Mouse (Mus musculus) forebrain, embryonic 12.5 days (tissue): Measurements from ENCODE around the gene Med13. TPM values are rescaled to one million over a fixed set of nuclear protein-coding genes. Genes with fewer than 3 reads are reported as not detected.
"Not testable (repeated sequence)": the region's sequence is repeated elsewhere in the genome, so short reads cannot be mapped to it uniquely, and the experiment has no call there.

ENCODE experiments used
- ATAC-seq: fragments of 200-750 bp; cut with Nextera tagmentation; 2 replicates; pipeline ENCODE4 v1.8.0; 2017; ENCODE audit warnings: moderate TSS enrichment; ENCODE audit not compliant: low FRiP score
- H3K27ac ChIP-seq: fragments of 300-500 bp; sonication (generic); 2 replicates; pipeline ENCODE4 v1.5.1; 2016; ENCODE audit warnings: mild to moderate bottlenecking
- H3K27me3 ChIP-seq: fragments of 300-500 bp; sonication (generic); 2 replicates; pipeline ENCODE4 v1.6.1; 2016; ENCODE audit warnings: mild to moderate bottlenecking
- H3K36me3 ChIP-seq: fragments of 300-500 bp; sonication (generic); replicated peaks from 2 replicates; pipeline ENCODE4 v1.6.1; 2016; ENCODE audit warnings: mild to moderate bottlenecking
- H3K4me1 ChIP-seq: fragments of 300-500 bp; sonication (generic); 2 replicates; pipeline ENCODE4 v1.6.1; 2016
- H3K4me2 ChIP-seq: fragments of 300-500 bp; sonication (generic); 2 replicates; pipeline ENCODE4 v1.6.1; 2016; ENCODE audit warnings: mild to moderate bottlenecking, moderate library complexity
- H3K4me3 ChIP-seq: fragments of 300-500 bp; sonication (generic); replicated peaks from 2 replicates; pipeline ENCODE4 v1.5.1; 2016; ENCODE audit warnings: mild to moderate bottlenecking
- H3K9ac ChIP-seq: fragments of 300-500 bp; sonication (generic); 2 replicates; pipeline ENCODE4 v1.6.1; 2016; ENCODE audit warnings: mild to moderate bottlenecking
- H3K9me3 ChIP-seq: fragments of 300-500 bp; sonication (generic); 2 replicates; pipeline ENCODE4 v1.6.1; 2016
- WGBS: fragments of 180-500 bp; shearing (Covaris S2); methylation state at CpG from one replicate; pipeline ENCODE4 v1.1.7; 2016; 5-methylcytosine and 5-hydroxymethylcytosine counted together
- polyA plus RNA-seq: library from polyadenylated mRNA; unstranded; fragments of >200 nt; fragmentation: Nextera tagmentation; extraction: Ambion mirVana; gene quantifications from 2 replicates; pipeline ENCODE4 v1.2.1, GENCODE M21; 2016

Med13 gene
- polyA plus RNA-seq, 1 experiment from 2014 or later, result 14.8 TPM

DNA sequence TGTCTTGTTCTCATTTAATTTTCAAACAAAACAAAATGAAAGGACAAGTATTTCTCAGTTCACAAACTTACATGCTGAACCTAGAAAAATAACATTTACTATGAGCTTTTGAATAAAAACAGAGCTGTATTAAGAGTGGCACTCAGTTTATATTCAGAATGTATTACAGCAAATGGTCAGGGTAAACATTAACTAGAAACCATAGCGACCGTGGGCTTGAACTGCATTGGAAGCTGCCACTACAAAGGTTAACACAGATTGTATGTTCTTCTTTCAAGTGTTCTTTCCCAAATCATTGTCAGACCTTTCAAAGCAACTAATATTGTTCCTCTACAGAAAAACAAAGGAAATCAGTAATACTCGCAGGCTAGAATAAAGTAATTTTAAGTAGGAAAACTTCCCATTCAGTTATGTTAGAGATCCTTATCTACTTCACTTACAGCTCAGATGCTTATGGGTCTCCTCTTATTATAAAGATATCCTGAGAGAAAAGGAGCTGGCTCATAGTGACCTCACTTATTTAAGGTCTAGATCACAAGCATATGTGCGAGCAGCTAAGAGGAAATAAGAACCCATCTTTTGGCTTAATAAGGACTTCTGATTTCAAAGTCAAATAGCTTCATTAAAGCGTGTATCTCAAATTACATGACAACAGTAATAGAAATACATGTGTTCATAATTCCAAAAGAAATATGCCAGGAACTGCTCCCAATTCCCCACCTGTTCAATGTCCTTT lies 9.8 kb downstream of the Med13 start:
- Histone ChIP-seq H3K9me3 (no peaks in the 10 kb centered on the region), H3K4me2 (no peak overlapping the region), H3K9ac (no peak overlapping the region), H3K4me1 (peaks cover 6% of the 10 kb centered on the region; the same call in 1 of the 2 replicates), H3K4me3 (no peak overlapping the region), H3K27ac (no peak overlapping the region), H3K27me3 (no peaks in the 10 kb centered on the region), H3K36me3 (peaks cover 16% of the 10 kb centered on the region)
- 86% methylated on average over 5 of the region's 5 CpGs for WGBS
- ATAC-seq, result no peak

- H3K36me3 ChIP-seq, result peaks cover 20% of the 10 kb centered on the region
- no peak overlapping the region for H3K27ac ChIP-seq
- H3K9me3 ChIP-seq, result no peaks in the 10 kb centered on the region
- WGBS, result 91% methylated on average over 3 of the region's 3 CpGs
- H3K4me1 ChIP-seq, result peaks cover 2% of the 10 kb centered on the region; the same call in 1 of the 2 replicates
- no peak overlapping the region for H3K4me3 ChIP-seq
- no peaks in the 10 kb centered on the region for H3K27me3 ChIP-seq
- H3K9ac ChIP-seq, result no peak overlapping the region
- no peak overlapping the region for H3K4me2 ChIP-seq
- ATAC-seq, result no peak
These were observed 10.9 kb downstream of the Med13 start for GRCm38 (mm10) chr11:86346525-86346924.

GRCm38 (mm10) chr11:86344940-86345339 lies 12.5 kb downstream of the Med13 start:
- 93% methylated on average over 1 of the region's 1 CpGs for WGBS
- ATAC-seq, result not testable (repeated sequence)

DNA sequence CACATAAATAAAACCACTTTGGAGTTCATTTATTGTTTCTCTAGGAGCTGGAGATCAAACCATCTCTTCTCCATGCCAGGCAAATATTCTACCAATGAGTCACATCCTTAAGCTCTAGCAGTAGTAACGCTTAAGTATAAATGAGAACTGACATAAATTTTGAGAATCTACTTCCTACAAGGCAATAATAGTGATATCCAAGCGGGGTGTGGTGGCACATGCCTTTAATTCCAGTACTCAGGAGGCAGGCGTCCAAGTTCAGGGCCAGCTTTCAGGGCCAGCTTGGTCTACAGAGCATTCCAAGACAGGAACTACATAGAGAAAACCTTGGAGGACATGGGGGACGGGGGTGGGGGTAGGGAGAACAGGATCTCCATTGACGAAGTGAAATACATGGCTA lies 33.2 kb downstream of the Med13 start:
- Histone ChIP-seq H3K27me3 (no peaks in the 10 kb centered on the region), H3K4me3 (no peak overlapping the region), H3K9ac (no peak overlapping the region), H3K27ac (no peak overlapping the region), H3K36me3 (peaks cover 39% of the 10 kb centered on the region), H3K4me2 (no peak overlapping the region), H3K4me1 (no peaks in the 10 kb centered on the region), H3K9me3 (no peaks in the 10 kb centered on the region)
- no peak for ATAC-seq
- 94% methylated on average over 5 of the region's 5 CpGs for WGBS

More at GRCm38 (mm10) chr11:86344940-86345339, 12.5 kb downstream of the Med13 start:
- H3K9ac ChIP-seq, H3K4me1 ChIP-seq, H3K4me2 ChIP-seq, H3K4me3 ChIP-seq, H3K27ac ChIP-seq, H3K9me3 ChIP-seq, H3K27me3 ChIP-seq: not testable (repeated sequence)
- peaks cover 25% of the 10 kb centered on the region for H3K36me3 ChIP-seq

DNA sequence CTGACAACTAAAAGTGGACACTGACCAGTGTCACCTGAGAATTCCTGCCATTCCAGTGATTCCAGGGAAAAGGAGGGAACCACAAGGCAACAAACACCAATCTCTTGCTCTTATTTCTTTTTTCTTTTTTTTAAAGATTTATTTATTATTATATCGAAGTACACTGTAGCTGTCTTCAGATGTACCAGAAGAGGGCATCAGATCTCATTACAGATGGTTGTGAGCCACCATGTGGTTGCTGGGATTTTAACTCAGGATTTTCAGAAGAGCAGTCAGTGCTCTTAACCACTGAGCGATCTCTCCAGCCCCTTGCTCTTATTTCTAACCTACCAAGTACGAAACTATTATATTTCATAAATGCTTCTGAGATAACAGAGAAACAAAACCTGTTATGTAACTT lies 42.4 kb downstream of the Med13 start:
- not testable (repeated sequence) for H3K9ac ChIP-seq, H3K27ac ChIP-seq, H3K4me2 ChIP-seq, H3K9me3 ChIP-seq, H3K4me1 ChIP-seq, H3K4me3 ChIP-seq, ATAC-seq, H3K27me3 ChIP-seq
- WGBS, result 92% methylated on average over 3 of the region's 3 CpGs
- peaks cover 25% of the 10 kb centered on the region for H3K36me3 ChIP-seq

- WGBS, result 77% methylated on average over 6 of the region's 6 CpGs
- H3K36me3 ChIP-seq, result peaks cover 15% of the 10 kb centered on the region
- ATAC-seq, result no peak
These were observed 47.1 kb downstream of the Med13 start for GRCm38 (mm10) chr11:86310280-86310679.

DNA sequence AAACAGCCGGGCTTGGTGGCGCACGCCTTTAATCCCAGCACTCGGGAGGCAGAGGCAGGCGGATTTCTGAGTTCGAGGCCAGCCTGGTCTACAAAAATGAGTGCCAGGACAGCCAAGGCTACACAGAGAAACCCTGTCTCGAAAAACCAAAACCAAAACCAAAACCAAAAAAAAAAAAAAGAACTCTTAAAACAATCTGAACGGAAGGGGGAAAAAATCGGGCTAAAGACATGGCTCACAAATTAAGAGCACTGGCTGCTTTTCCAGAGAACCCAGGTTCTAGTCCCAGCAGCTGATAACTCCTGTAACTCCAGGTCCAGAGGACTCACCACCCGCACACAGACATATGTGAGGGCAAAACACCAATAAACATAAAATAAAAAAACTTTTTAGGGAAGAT lies 65.2 kb downstream of the Med13 start:
- not testable (repeated sequence) for H3K4me2 ChIP-seq, H3K27me3 ChIP-seq, H3K9me3 ChIP-seq, H3K4me1 ChIP-seq, ATAC-seq, H3K27ac ChIP-seq, H3K4me3 ChIP-seq, H3K9ac ChIP-seq
- 94% methylated on average over 10 of the region's 10 CpGs for WGBS
- peaks cover 17% of the 10 kb centered on the region for H3K36me3 ChIP-seq

More at GRCm38 (mm10) chr11:86310280-86310679, 47.1 kb downstream of the Med13 start:
- H3K9me3 ChIP-seq, result no peaks in the 10 kb centered on the region
- no peak overlapping the region for H3K4me3 ChIP-seq
- no peak overlapping the region for H3K4me2 ChIP-seq
- H3K9ac ChIP-seq, result no peak overlapping the region
- no peaks in the 10 kb centered on the region for H3K4me1 ChIP-seq
- H3K27ac ChIP-seq, result no peak overlapping the region
- H3K27me3 ChIP-seq, result no peaks in the 10 kb centered on the region

- H3K27me3 ChIP-seq, result no peaks in the 10 kb centered on the region
- WGBS, result 97% methylated on average over 6 of the region's 6 CpGs
- H3K4me3 ChIP-seq, result no peak overlapping the region
- H3K9ac ChIP-seq, result no peak overlapping the region
- no peaks in the 10 kb centered on the region for H3K4me1 ChIP-seq
- H3K4me2 ChIP-seq, result no peak overlapping the region
- no peaks in the 10 kb centered on the region for H3K9me3 ChIP-seq
- H3K36me3 ChIP-seq, result peaks cover 14% of the 10 kb centered on the region
- H3K27ac ChIP-seq, result no peak overlapping the region
- ATAC-seq, result no peak
These were observed 65.7 kb downstream of the Med13 start for GRCm38 (mm10) chr11:86291714-86292113.

GRCm38 (mm10) chr11:86285729-86286128 lies 71.7 kb downstream of the Med13 start:
- Histone ChIP-seq H3K4me2 (no peak overlapping the region), H3K27ac (no peak overlapping the region), H3K4me3 (no peak overlapping the region), H3K27me3 (no peaks in the 10 kb centered on the region), H3K9me3 (no peaks in the 10 kb centered on the region), H3K9ac (no peak overlapping the region), H3K4me1 (no peaks in the 10 kb centered on the region), H3K36me3 (peaks cover 66% of the 10 kb centered on the region)
- ATAC-seq, result no peak
- 96% methylated on average over 8 of the region's 8 CpGs for WGBS

DNA sequence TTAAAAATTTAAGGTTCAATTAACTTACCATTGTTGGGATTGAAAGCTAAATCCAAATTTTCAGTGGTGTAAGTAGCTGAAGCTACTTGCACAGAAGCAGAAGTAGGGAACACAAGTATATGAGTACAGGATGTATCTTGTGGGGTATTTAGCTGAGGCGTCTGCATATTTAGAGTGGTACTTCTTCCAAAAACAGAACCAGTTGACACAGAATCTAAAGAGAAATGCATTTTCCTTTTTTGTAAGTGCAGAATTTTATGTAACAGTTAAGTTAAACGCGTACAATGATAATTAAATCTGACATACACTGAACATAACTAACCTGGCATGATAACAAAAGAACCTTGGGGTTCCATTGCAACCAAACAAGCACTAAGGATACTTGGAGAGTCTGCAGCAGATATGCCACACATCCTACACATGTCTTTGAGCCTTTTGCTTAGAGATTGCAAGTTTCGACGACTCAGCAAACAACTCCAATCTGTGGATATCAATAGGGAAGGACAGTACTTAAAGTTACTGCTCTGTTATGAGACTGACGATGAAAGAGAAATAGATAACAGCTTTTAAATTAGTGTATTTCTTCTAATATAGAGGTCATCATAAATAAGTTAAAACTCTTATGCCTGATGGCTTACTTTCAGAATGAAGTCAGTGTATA lies 78.8 kb downstream of the Med13 start:
- no peak overlapping the region for H3K27ac ChIP-seq
- no peaks in the 10 kb centered on the region for H3K27me3 ChIP-seq
- no peak overlapping the region for H3K4me3 ChIP-seq
- ATAC-seq, result no peak
- H3K36me3 ChIP-seq, result peaks cover 78% of the 10 kb centered on the region
- H3K4me2 ChIP-seq, result no peak overlapping the region
- 96% methylated on average over 6 of the region's 6 CpGs for WGBS
- no peaks in the 10 kb centered on the region for H3K4me1 ChIP-seq
- H3K9ac ChIP-seq, result no peak overlapping the region
- H3K9me3 ChIP-seq, result no peaks in the 10 kb centered on the region

- Histone ChIP-seq H3K4me3 (peak within 1 kb of the TSS; percentile 72), H3K36me3 (peaks cover 6% of the 10 kb centered on the region; the same call in 1 of the 2 replicates), H3K4me2 (peak within 1 kb of the TSS; percentile 76), H3K9ac (peak within 1 kb of the TSS; percentile 88), H3K9me3 (no peaks in the 10 kb centered on the region), H3K4me1 (peaks cover 15% of the 10 kb centered on the region), H3K27ac (peak within 1 kb of the TSS; percentile 68), H3K27me3 (no peaks in the 10 kb centered on the region)
- ATAC-seq, result peak; percentile 93
- 8% methylated on average over 32 of the region's 32 CpGs for WGBS
These were observed 99.8 kb downstream of the Med13 start, which contains the start of gene Ints2 for GRCm38 (mm10) chr11:86257460-86258076. Gene Ints2 (minus strand): TSS chr11:86257575.

DNA sequence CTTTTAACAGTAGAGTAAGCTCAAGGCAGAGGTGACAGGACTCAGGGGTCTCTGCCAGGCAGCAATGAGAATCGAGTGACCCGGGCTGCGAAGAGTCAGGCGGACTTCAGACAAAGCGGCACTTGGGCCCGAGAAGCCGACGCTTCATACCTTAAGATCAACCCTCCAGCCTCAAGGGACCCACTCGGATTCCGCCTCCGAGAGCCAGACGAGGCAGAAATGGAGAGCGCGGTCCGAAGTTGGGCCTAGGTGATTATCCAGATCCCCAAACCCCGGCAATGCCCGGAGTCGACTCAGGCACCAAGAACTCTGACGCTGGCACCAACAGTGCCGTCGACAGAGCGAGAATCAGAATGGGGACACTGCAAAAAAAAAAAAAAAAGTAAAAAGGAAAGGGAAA lies 100.3 kb downstream of the Med13 start:
- Histone ChIP-seq H3K27me3 (no peaks in the 10 kb centered on the region), H3K9me3 (no peaks in the 10 kb centered on the region), H3K4me3 (peak overlapping the region; percentile 72), H3K27ac (peak overlapping the region; percentile 68), H3K9ac (peak overlapping the region; percentile 88), H3K4me2 (peak overlapping the region; percentile 76), H3K4me1 (peaks cover 15% of the 10 kb centered on the region), H3K36me3 (peaks cover 12% of the 10 kb centered on the region)
- ATAC-seq, result no peak; the same call in 1 of the 2 replicates
- 0% methylated on average over 21 of the region's 22 CpGs for WGBS
